Mouse (Mus musculus) heart, embryonic 15.5 days (tissue): ENCODE data around the gene Sfi1. TPM values are rescaled to one million over a fixed set of nuclear protein-coding genes. Genes with fewer than 3 reads are reported as not detected.
"Not testable (repeated sequence)": the region's sequence is repeated elsewhere in the genome, so short reads cannot be mapped to it uniquely, and the experiment has no call there.

Source experiments
- ATAC-seq: fragments of 200-750 bp; cut with Nextera tagmentation; replicated peaks from 2 replicates; pipeline ENCODE4 v1.8.0; 2017; ENCODE audit warnings: low read depth, moderate TSS enrichment; ENCODE audit not compliant: insufficient number of reproducible peaks, insufficient read depth, low FRiP score
- H3K27ac ChIP-seq: fragments of 300-500 bp; sonication (generic); 2 replicates; pipeline ENCODE4 v1.5.1; 2015; ENCODE audit warnings: mild to moderate bottlenecking, inconsistent platforms
- H3K27me3 ChIP-seq: fragments of 300-500 bp; sonication (generic); 2 replicates; pipeline ENCODE4 v1.6.1; 2015; ENCODE audit warnings: inconsistent platforms
- H3K36me3 ChIP-seq: fragments of 300-500 bp; sonication (generic); 2 replicates; pipeline ENCODE4 v1.6.1; 2015; ENCODE audit warnings: mild to moderate bottlenecking, inconsistent platforms
- H3K4me1 ChIP-seq: fragments of 300-500 bp; sonication (generic); replicated peaks from 2 replicates; pipeline ENCODE4 v1.6.1; 2015; ENCODE audit warnings: inconsistent platforms
- H3K4me2 ChIP-seq: fragments of 300-500 bp; sonication (generic); 2 replicates; pipeline ENCODE4 v1.6.1; 2015; ENCODE audit warnings: inconsistent platforms, mild to moderate bottlenecking, moderate library complexity
- H3K4me3 ChIP-seq: fragments of 300-500 bp; sonication (generic); 2 replicates; pipeline ENCODE4 v1.5.1; 2015; ENCODE audit warnings: mild to moderate bottlenecking, inconsistent platforms
- H3K9ac ChIP-seq: fragments of 300-500 bp; sonication (generic); 2 replicates; pipeline ENCODE4 v1.6.1; 2015; ENCODE audit warnings: mild to moderate bottlenecking, inconsistent platforms
- H3K9me3 ChIP-seq: fragments of 300-500 bp; sonication (generic); replicated peaks from 2 replicates; pipeline ENCODE4 v1.6.1; 2016; ENCODE audit warnings: inconsistent platforms
- WGBS: fragments of 180-500 bp; shearing (Covaris S2); methylation state at CpG from one replicate; pipeline ENCODE4 v1.1.7; 2015; ENCODE audit warnings: mixed read lengths; 5-methylcytosine and 5-hydroxymethylcytosine counted together
- polyA plus RNA-seq: library from polyadenylated mRNA; unstranded; fragments of >200 nt; fragmentation: Nextera tagmentation; extraction: Ambion mirVana; gene quantifications from 2 replicates; pipeline ENCODE4 v1.2.1, GENCODE M21; 2015

Sfi1 gene
- polyA plus RNA-seq, 1 experiment from 2014 or later: 10.9 TPM

GRCm38 (mm10) chr11:3157996-3158395, 35.3 kb downstream of the Sfi1 start:
- WGBS: 93% methylated on average over 6 of the region's 6 CpGs
- not testable (repeated sequence) for ATAC-seq, H3K27ac ChIP-seq, H3K4me2 ChIP-seq, H3K4me3 ChIP-seq, H3K4me1 ChIP-seq, H3K27me3 ChIP-seq, H3K36me3 ChIP-seq, H3K9ac ChIP-seq
- H3K9me3 ChIP-seq: peaks cover 13% of the 10 kb centered on the region

GRCm38 (mm10) chr11:3156991-3157390, 36.3 kb downstream of the Sfi1 start:
- not testable (repeated sequence) for H3K4me3 ChIP-seq, H3K4me1 ChIP-seq, H3K9ac ChIP-seq, H3K27me3 ChIP-seq, H3K27ac ChIP-seq, H3K9me3 ChIP-seq, ATAC-seq, H3K36me3 ChIP-seq, H3K4me2 ChIP-seq
- WGBS: 75% methylated on average over 3 of the region's 3 CpGs

GRCm38 (mm10) chr11:3153666-3154397, 39.4 kb downstream of the Sfi1 start:
- H3K9ac ChIP-seq, H3K27ac ChIP-seq, H3K4me2 ChIP-seq, H3K36me3 ChIP-seq, H3K4me3 ChIP-seq, H3K9me3 ChIP-seq, H3K4me1 ChIP-seq, H3K27me3 ChIP-seq: not testable (repeated sequence)
- 65% methylated on average over 1 of the region's 1 CpGs for WGBS
- peak; percentile 33 for ATAC-seq

- not testable (repeated sequence) for H3K9ac ChIP-seq, H3K4me2 ChIP-seq, ATAC-seq, H3K27me3 ChIP-seq, H3K36me3 ChIP-seq, H3K4me1 ChIP-seq, H3K9me3 ChIP-seq, H3K4me3 ChIP-seq, H3K27ac ChIP-seq
- 84% methylated on average over 4 of the region's 4 CpGs for WGBS
Observed at GRCm38 (mm10) chr11:3151358-3151757, 41.9 kb downstream of the Sfi1 start.

GRCm38 (mm10) chr11:3150677-3151003, 42.6 kb downstream of the Sfi1 start:
- WGBS: 97% methylated on average over 12 of the region's 12 CpGs
- not testable (repeated sequence) for H3K9me3 ChIP-seq, H3K27me3 ChIP-seq, H3K36me3 ChIP-seq, H3K4me3 ChIP-seq, H3K9ac ChIP-seq, H3K27ac ChIP-seq, ATAC-seq, H3K4me2 ChIP-seq, H3K4me1 ChIP-seq

GRCm38 (mm10) chr11:3150003-3150676, 43.1 kb downstream of the Sfi1 start:
- H3K27me3 ChIP-seq, H3K4me3 ChIP-seq, ATAC-seq, H3K36me3 ChIP-seq, H3K4me1 ChIP-seq, H3K9me3 ChIP-seq, H3K4me2 ChIP-seq, H3K9ac ChIP-seq, H3K27ac ChIP-seq: not testable (repeated sequence)
- 94% methylated on average over 24 of the region's 24 CpGs for WGBS

- 90% methylated on average over 4 of the region's 4 CpGs for WGBS
- ATAC-seq, H3K4me1 ChIP-seq, H3K9ac ChIP-seq, H3K27me3 ChIP-seq, H3K9me3 ChIP-seq, H3K27ac ChIP-seq, H3K4me2 ChIP-seq, H3K36me3 ChIP-seq, H3K4me3 ChIP-seq: not testable (repeated sequence)
Observed at GRCm38 (mm10) chr11:3149471-3149870, 43.8 kb downstream of the Sfi1 start.

- WGBS: 85% methylated on average over 2 of the region's 2 CpGs
- H3K36me3 ChIP-seq, H3K27ac ChIP-seq, H3K9me3 ChIP-seq, H3K9ac ChIP-seq, H3K27me3 ChIP-seq, H3K4me2 ChIP-seq, ATAC-seq, H3K4me1 ChIP-seq, H3K4me3 ChIP-seq: not testable (repeated sequence)
Observed at GRCm38 (mm10) chr11:3146806-3147205, 46.5 kb downstream of the Sfi1 start.

- 79% methylated on average over 9 of the region's 9 CpGs for WGBS
Observed at GRCm38 (mm10) chr11:3145359-3146165, 47.7 kb downstream of the Sfi1 start.

GRCm38 (mm10) chr11:3143984-3144383, 49.3 kb downstream of the Sfi1 start:
- H3K4me3 ChIP-seq, H3K9me3 ChIP-seq, H3K4me1 ChIP-seq, H3K9ac ChIP-seq, H3K36me3 ChIP-seq, H3K4me2 ChIP-seq, H3K27me3 ChIP-seq, ATAC-seq, H3K27ac ChIP-seq: not testable (repeated sequence)
- WGBS: 59% methylated on average over 3 of the region's 3 CpGs

More at GRCm38 (mm10) chr11:3145359-3146165, 47.7 kb downstream of the Sfi1 start:
- not testable (repeated sequence) for H3K4me1 ChIP-seq, H3K9ac ChIP-seq, H3K4me3 ChIP-seq, H3K4me2 ChIP-seq, H3K27ac ChIP-seq, H3K36me3 ChIP-seq, H3K9me3 ChIP-seq, ATAC-seq, H3K27me3 ChIP-seq

GRCm38 (mm10) chr11:3142413-3142812, 50.9 kb downstream of the Sfi1 start:
- H3K4me1 ChIP-seq, H3K9ac ChIP-seq, H3K27me3 ChIP-seq, H3K4me3 ChIP-seq, H3K36me3 ChIP-seq, H3K4me2 ChIP-seq, H3K27ac ChIP-seq: not testable (repeated sequence)
- 80% methylated on average over 4 of the region's 5 CpGs for WGBS
- ATAC-seq: peak; percentile 56
- H3K9me3 ChIP-seq: peaks cover 14% of the 10 kb centered on the region
